Mouse (Mus musculus): ENCODE data around the gene Dcaf10.

Gene Dcaf10

DNA sequence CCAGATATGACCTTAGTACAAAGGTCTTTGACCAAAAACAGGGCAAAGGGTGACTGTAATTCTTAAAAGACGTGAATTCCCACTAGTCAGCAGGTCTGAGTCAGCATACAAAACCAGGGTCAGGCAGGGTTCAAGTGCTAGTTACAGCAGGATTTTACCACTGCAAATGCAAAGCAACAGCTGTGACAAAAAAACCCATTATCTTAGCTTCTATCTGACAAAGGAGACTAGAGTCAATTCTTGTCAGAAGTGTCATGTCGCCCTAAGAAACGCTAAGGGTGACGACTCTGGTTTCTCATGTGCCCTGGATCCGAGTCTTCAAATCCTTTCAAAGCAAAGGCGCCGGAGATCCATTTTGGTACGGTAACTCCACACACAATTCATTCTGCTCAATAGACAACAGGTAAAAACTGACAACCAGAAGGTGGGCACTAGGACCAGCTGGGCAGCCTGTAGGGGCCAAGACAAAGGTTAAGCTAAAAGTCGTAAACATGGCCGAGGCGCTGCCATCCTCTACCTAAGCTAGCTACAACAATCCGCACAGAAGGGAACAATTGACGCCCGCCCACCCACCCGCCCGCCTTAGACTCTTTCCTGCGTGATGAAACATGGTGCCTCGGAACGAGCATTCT lies 65.9 kb downstream of the Dcaf10 start:
- ChIA-PET CTCF (interaction anchor here in 2 of 4 experiments (0.7 to 1.1 kb wide), 5 partner anchors 10 to 1953 kb away, joined by 3 to 7 read pairs (median 3); partner anchors contain the start of gene Cd72 (in 1 of the 2)), POLR2A (interaction anchor here (0.5 to 3.9 kb wide), 44 partner anchors 9 to 1221 kb away, joined by 3 to 34 read pairs (median 5); partner anchors contain the start of genes Dcaf10 (in 1 of the 4), Exosc3 (in 1 of the 4), Polr1e (in 1 of the 4) and Tomm5 (in 1 of the 4))

DNA sequence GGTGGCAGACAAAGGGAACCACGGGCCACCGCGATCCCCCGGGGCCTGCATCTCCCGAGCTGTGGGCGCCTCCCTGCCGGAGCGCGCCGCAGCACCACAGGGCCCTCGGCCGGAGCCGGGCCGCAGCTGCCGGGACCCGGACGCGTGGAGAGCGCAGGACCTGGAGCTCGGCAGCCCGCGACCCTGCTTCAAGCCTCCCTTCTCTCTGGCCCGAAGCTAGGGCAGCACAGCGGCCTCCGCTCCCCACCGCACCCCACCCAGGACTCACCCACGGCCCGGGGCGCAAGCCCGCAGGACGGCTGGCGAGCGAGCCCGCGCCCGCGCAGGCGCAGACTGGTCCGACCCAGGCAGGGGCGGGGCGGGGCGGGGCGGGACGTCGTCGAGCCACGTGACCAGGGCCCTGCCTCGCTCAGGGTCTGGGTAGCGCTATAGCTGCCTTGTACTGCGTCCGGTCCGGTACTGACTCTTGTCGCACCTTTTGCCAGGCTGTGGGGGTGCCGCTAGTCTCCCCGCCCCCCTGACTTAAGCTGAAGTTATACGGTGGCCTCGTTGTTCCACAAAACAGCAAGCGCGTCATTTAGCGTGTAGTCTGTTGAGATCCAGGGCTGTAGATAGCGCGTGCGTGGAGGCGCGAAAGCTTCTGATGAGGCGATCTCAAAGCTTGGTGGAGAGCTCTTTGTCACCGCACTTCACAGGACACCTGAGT lies 66.7 kb downstream of the Dcaf10 start, which contains the start of gene Slc25a51:
Gene Slc25a51 (minus strand): TSS at position 340 of the 706 bp plus-strand sequence.
- CTCF ChIA-PET, result interaction anchor here (0.5 to 1.2 kb wide), 10 partner anchors 10 to 617 kb away, joined by 3 to 6 read pairs (median 3); no protein-coding TSS in a partner anchor
- POLR2A ChIA-PET, result interaction anchor here (0.5 to 3.9 kb wide), 54 partner anchors 9 to 1078 kb away, joined by 3 to 34 read pairs (median 5); partner anchors contain the start of genes Tomm5 (in 2 of the 4), Dcaf10 (in 1 of the 4), Exosc3 (in 1 of the 4) and Zbtb5 (in 1 of the 4)

- POLR2A ChIA-PET, result interaction anchor here (0.5 to 3.9 kb wide), 40 partner anchors 8 to 897 kb away, joined by 3 to 34 read pairs (median 6); partner anchors contain the start of genes Tomm5 (in 2 of the 4) and Zbtb5 (in 1 of the 4)
- CTCF ChIA-PET, result interaction anchor here (0.5 to 1.2 kb wide), 8 partner anchors 9 to 446 kb away, joined by 3 to 4 read pairs (median 3); no protein-coding TSS in a partner anchor
Measured at GRCm38 (mm10) chr4:45409270-45409669, 67.4 kb downstream of the Dcaf10 start.

GRCm38 (mm10) chr4:45411181-45411790 lies 69.4 kb downstream of the Dcaf10 start:
- CTCF ChIA-PET, result no interaction called here
- POLR2A ChIA-PET, result interaction anchor here in 1 of 4 experiments (1.3 kb wide), 1 partner anchor 10 kb away, joined by 5 read pairs; no protein-coding TSS in a partner anchor

DNA sequence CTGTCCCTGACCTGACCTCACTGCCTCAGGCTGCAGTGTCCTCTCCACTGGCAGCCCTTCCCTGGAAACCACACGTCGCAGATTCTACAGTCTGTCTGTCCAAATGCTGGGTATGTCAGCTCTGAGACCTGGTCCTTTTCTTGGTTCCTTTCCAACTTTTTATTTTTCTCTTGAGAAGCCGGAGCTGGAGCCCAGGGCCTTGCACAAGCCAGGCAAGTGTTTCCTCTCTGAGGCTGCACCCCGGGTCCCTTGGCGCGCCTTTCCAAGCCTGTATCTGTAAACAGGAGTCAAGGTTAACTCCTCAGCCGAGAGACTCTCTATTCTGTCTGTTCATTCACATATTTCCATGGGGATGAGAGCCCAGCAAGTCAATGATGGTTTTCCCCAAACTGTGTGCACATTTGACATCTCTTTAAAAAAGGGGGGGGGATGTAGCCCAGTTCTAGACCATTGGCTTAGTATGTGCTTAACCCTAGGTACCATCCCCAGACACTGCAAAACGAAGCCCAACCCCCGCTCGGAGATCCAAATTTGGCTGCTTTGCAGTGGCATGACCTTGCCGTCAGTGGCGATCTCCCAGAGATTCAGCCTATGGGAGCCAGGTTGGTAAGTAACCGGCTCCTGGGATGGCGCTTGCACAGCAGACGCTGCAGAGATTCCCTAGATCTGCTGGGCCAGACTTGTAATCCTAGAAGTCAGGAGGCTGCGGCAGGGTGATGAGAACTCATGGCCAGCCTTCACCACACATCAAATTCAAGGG lies 70.7 kb downstream of the Dcaf10 start:
- POLR2A ChIA-PET, result interaction anchor here in 1 of 4 experiments (1.3 kb wide), 1 partner anchor 8 kb away, joined by 5 read pairs; no protein-coding TSS in a partner anchor
- CTCF ChIA-PET, result no interaction called here

DNA sequence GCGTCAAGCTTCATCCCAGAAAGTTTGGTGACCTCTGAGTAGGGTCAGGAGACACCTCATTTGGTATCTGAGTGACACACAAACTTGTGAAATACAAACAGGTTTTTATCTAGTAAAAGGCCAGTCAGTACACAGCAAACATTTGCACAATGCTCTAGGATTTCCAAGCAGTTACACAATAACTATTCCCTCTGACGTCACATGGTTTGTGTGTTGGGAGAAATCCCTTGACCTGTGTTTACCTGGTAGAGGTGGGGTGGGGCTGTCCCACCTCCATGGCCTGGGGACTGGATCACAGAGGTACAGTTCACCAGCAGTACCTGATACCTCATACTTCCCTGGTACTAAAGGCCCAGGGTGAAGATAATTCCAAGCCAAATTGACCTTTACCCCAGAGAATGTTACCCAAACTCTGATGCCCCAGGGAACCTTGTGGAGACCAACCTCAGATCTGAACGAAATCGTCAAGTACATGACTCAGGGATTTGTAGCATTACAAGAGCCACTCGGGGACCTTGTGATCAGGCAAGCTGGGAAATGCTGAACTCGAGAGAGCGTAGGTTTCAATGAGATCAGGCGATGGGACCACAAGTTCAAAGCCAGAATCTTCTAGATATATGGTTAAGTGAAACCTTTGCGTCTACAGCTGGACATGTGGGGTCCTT lies 71.9 kb downstream of the Dcaf10 start:
- ChIA-PET POLR2A (no interaction called here), CTCF (no interaction called here)

DNA sequence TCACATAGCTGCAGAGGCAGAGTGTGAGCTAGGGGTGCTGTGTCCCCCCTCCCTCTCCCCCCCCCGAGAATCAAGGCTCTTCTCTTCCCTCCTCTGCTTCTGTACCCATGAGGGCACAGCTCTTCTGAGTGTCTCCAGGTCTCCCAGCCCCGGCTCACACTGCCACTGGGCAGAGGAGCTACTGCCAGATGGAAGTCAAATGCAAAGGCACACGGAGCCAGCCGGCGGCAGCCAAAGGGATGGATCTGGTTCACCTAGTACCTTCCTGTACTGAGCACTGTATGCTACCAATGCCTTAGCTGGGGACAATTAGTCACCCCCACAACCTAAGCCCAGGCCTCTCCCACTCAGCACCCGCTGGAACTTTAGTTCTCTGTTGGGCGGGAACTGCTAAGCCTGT lies 74.4 kb downstream of the Dcaf10 start:
- ChIA-PET CTCF (interaction anchor here in 3 of 4 experiments (0.5 to 1.8 kb wide), 6 partner anchors 10 to 463 kb away, joined by 3 to 8 read pairs (median 4); no protein-coding TSS in a partner anchor), POLR2A (interaction anchor here in 3 of 4 experiments (0.6 to 2.3 kb wide), 6 partner anchors 8 to 114 kb away, joined by 3 to 11 read pairs (median 4); partner anchors contain the start of gene Slc25a51 (in 2 of the 3))

GRCm38 (mm10) chr4:45418229-45418950 lies 76.5 kb downstream of the Dcaf10 start:
- ChIA-PET CTCF (interaction anchor here (0.6 to 2.1 kb wide), 66 partner anchors 9 to 1400 kb away, joined by 3 to 22 read pairs (median 4); partner anchors contain the start of gene Slc25a51 (in 1 of the 4)), POLR2A (interaction anchor here in 3 of 4 experiments (0.6 to 2.3 kb wide), 21 partner anchors 9 to 1639 kb away, joined by 3 to 11 read pairs (median 3); partner anchors contain the start of gene Slc25a51 (in 2 of the 3))

DNA sequence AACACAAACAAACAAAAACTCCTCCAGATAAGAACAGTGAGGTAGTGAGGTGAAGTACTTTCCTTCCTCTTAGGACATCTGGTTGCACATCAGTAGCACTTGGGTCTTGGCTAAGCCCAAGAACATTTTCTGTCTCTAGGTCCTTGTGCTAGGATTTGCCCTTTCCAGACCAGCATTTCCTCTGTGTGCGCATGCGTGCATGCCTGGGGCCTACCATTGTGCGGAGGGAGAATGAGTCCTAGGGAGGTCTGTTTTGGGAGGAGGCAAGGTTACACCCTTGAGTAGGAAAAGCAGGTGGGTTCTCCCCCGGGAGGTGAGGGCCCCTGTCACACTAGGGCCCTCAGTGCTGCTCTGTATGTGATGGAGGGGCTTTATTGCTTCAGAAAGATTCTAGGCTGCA lies 77.2 kb downstream of the Dcaf10 start:
- ChIA-PET CTCF (interaction anchor here (0.7 to 2.1 kb wide), 29 partner anchors 8 to 1399 kb away, joined by 3 to 22 read pairs (median 4); partner anchors contain the start of gene Slc25a51 (in 1 of the 4)), POLR2A (interaction anchor here in 2 of 4 experiments (0.7 to 1.7 kb wide), 6 partner anchors 18 to 351 kb away, joined by 3 to 11 read pairs (median 4); no protein-coding TSS in a partner anchor)

- CTCF ChIA-PET, result interaction anchor here in 3 of 4 experiments (0.6 to 0.9 kb wide), 4 partner anchors 87 to 936 kb away, joined by 3 to 13 read pairs (median 3); no protein-coding TSS in a partner anchor
Measured at GRCm38 (mm10) chr4:45420733-45421132, 78.8 kb downstream of the Dcaf10 start.

GRCm38 (mm10) chr4:45421519-45422260 lies 79.8 kb downstream of the Dcaf10 start:
- ChIA-PET POLR2A (interaction anchor here in 2 of 4 experiments (0.8 to 3.2 kb wide), 8 partner anchors 10 to 349 kb away, joined by 3 to 16 read pairs (median 5); partner anchors contain the start of gene Slc25a51 (in 1 of the 2)), CTCF (interaction anchor here in 3 of 4 experiments (0.6 to 1.4 kb wide), 3 partner anchors 26 to 349 kb away, joined by 4 to 7 read pairs (median 4); no protein-coding TSS in a partner anchor)

More at GRCm38 (mm10) chr4:45420733-45421132, 78.8 kb downstream of the Dcaf10 start:
- POLR2A ChIA-PET, result interaction anchor here (0.6 to 1.5 kb wide), 9 partner anchors 9 to 164 kb away, joined by 3 to 6 read pairs (median 3); partner anchors contain the start of gene Slc25a51 (in 2 of the 4)

DNA sequence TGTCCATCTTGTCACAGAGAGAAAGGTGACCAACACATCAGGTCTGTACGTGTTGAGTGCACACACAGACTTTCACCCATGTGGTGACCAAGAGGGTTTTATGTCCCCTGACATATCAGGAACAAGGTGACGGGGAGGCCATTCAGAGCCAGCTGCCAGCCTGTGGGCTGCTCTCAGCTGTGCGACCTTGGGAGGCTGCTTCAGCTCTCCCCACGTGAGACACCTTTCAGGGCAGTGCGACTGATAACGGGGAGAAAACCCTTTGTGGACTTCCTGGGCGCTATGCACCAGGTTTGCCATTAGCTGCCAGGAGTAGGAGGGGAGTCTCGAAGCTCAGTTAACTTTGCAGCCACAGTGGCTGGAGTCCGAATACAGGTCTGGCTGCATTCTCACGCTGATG lies 80.7 kb downstream of the Dcaf10 start:
- CTCF ChIA-PET, result interaction anchor here in 2 of 4 experiments (1.2 to 1.4 kb wide), 2 partner anchors 107 to 348 kb away, joined by 3 to 4 read pairs; no protein-coding TSS in a partner anchor
- POLR2A ChIA-PET, result interaction anchor here (0.5 to 3.4 kb wide), 19 partner anchors 14 to 1441 kb away, joined by 3 to 34 read pairs (median 5); partner anchors contain the start of gene Slc25a51 (in 2 of the 4)

- ChIA-PET POLR2A (interaction anchor here in 3 of 4 experiments (0.5 to 3.4 kb wide), 54 partner anchors 14 to 1007 kb away, joined by 3 to 34 read pairs (median 4); partner anchors contain the start of genes Slc25a51 (in 2 of the 3), Polr1e (in 1 of the 3), Shb (in 1 of the 3) and Trmt10b (in 1 of the 3)), CTCF (interaction anchor here (0.6 to 1.4 kb wide), 12 partner anchors 68 to 1298 kb away, joined by 3 to 15 read pairs (median 3); no protein-coding TSS in a partner anchor)
Measured at GRCm38 (mm10) chr4:45423406-45423805, 81.5 kb downstream of the Dcaf10 start.

DNA sequence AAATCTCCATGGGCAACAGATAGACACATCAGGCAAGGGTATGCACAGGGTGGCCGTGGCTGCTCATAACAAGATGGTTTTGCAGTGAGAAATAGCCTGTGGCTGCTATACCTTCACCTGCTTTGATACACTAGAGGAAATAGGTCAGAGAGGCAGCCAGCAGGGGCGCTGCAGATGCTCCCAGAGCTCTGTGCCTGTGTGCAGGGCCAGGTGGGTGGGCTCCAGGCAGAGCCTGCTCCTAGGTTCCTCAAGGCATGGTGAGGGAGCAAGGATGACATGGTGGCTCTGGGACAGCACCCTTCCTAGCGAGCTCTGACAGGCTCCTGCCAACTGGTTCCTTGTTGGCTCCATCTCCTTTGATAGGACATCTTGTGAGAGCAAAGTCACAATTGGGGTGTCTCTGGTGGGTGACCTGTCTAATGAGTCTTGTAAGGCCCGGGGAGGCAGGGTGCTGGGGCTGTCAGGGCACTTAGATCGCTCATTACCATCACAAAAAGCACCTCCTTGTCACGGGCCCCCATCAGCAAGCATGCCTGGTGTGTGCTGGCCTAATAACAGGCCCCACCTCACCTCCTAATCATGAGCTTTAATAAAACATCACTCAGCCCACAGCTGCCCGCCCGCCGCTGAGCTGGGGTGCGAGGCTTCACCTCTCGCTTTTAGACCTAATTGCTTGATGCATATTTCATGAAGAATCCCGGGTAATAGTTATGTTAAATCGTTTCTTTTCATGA lies 85.0 kb downstream of the Dcaf10 start:
- ChIA-PET POLR2A (interaction anchor here in 3 of 4 experiments (0.6 to 3.5 kb wide), 24 partner anchors 10 to 540 kb away, joined by 3 to 10 read pairs (median 4); partner anchors contain the start of gene Slc25a51 (in 1 of the 3)), CTCF (interaction anchor here (0.6 to 2.8 kb wide), 19 partner anchors 8 to 250 kb away, joined by 3 to 17 read pairs (median 4); no protein-coding TSS in a partner anchor)
